Mouse (Mus musculus): Measurements from ENCODE around the gene Ywhaq.

Ywhaq gene

DNA sequence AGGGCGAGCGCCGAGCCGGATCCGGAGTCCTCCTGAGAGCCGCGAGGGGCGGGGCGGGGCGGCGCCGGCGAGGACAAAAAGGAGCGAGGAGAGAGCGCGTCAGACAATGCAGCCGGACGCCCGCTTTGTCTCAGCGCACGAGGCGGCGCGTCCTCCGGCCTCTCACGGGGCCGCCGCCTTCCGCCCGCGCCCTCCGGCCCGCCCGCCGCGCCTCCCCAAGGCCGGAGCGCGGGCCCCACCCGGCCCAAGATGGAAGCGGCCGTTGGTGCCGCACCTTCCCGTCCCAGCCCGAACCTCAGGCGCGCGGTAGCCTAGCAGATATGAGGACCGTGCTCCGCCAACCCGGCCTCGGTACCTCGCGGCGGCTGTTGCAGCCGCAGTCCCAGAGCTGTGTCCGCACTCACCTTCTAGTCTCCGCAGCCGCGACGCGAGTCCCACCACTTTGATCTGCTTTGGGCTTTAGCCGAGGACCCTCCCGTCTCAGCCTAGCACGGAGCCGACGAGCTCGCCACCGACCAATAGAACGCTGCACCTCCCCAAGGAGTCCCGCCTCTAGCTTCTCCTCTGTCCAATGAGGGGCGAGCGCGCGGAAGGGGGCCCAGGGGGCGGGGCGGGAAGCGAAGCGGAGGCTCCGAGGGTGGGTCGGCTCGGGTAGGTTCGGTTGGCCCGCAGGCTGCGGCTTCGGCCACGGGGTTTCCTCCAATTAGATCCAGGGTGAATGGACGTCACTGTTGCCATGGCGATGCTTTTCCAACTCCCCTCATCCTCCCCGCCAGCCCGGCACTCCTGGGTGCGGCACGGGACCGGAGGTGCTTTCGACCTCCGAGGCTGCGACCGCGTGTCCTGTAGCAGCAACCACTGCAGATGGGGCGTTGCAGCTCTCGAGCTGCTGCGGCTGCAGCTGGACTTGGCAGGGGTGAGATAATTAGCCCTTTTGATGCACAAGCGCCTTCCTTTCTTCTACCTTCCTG is at the start of gene Ywhaq:
TSS of gene Ywhaq (minus strand) at position 538 of the 971 bp plus-strand sequence.
- DNase-seq (ENCODE audit: low spot score in 2 of 2): peak; percentile 91 to 93

- no peak for DNase-seq (ENCODE audit: low spot score in 2 of 2)
Observed at GRCm38 (mm10) chr12:21463448-21463891, 46.0 kb upstream of the Ywhaq start.

GRCm38 (mm10) chr12:21462658-21463057 is 45.2 kb upstream of the Ywhaq start:
- no peak for DNase-seq (ENCODE audit: low spot score in 2 of 2)

DNA sequence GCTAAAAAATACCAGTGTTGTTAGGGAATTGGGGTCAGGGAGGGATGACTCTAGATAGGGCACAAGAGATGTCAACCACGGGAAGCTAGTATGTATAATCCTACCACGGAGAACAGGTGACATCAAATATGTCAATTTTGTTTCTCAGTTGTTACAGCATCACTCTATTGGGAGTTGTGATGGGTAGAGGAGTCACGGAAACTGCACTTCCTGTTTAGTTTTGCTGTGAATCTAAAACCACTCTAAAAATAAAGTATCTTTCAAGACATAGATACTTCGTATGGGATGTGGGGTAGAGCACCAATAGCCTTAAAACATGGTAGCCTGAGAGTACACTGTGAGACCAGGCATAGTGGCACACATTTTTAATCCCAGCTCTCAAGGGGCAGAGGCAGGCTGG is 42.2 kb upstream of the Ywhaq start:
- no peak for DNase-seq (ENCODE audit: low spot score in 2 of 2)

DNA sequence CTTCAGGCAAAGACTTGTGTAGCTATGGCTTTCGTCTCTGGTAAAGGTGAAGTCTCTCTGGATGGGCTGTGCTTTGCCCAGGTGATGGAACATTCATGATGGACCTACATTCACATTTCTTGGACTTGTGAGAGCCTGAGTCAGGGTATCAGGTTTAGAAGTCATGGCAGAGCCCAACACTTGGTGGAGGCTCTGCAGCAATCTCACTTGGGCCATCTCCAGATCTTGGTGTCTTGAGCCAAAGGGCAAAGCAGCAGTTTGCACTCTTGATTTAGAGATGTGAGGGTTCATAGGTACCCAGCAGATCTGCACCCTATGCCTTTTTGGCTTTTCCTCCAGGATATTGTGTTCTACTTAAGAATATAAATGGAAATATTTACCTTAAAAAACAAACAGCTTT is 38.6 kb upstream of the Ywhaq start:
- DNase-seq (ENCODE audit: low spot score in 2 of 2): no peak

DNA sequence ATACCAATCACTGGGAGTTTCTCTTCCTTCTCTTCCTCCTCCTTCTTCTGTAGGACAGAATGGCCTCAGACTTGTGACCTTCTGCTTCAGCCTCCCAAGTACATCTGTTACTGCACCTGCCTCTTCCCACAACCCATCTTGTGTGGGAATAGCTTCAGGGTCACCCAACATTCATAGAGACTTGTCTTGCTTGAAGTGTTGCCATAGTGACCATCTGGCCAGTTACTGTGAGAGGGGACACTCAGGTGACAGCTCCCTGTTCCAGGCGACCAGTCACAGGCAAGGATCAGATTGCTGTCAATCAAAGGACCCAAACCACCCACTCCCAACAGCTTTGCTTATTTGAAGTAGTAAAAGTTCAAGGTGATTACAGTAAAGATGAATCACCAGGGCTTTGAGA is 34.3 kb upstream of the Ywhaq start:
- DNase-seq (ENCODE audit: low spot score in 2 of 2): no peak

GRCm38 (mm10) chr12:21451351-21451750 is 33.9 kb upstream of the Ywhaq start:
- DNase-seq (ENCODE audit: low spot score in 2 of 2): no peak

DNA sequence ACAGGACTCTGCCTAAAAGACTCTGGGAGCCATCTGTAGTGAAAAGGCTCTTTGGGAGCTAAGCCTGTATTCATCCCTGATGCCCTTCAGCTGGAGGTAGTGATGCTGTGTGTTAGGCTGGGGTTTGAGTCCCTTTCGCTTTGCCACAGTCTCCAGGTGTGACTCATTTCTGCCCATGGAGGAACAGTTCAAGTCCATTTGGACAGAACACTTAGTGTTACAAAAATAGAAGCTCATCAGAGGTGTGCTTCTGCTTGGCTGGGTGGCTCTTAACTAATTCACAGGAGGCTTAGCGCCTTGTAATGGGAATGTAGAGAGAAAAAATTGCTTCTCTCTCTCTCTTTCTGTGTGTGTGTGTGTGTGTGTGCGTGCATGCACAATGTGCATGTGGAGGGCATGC is 26.3 kb upstream of the Ywhaq start:
- no peak for DNase-seq (ENCODE audit: low spot score in 2 of 2)

DNA sequence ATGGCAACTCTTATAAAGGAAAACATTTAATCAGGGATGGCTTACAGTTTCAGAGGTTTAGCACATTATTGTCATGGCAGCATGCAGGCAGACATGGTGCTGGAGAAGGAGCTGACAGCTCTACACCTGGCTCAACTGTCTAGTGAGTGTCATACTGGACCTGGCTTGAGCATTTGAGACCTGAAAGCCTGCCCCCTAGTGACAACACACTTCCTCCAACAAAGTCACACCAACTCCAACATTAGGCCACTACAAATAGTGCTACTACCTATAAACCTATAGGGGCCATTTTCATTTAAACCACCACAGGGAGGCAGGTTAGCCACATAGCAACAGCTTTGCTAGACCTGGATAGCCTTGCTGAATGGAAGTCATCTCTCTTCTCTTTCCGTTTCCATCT is 24.4 kb upstream of the Ywhaq start:
- no peak for DNase-seq (ENCODE audit: low spot score in 2 of 2)

GRCm38 (mm10) chr12:21439428-21439827 is 22.0 kb upstream of the Ywhaq start:
- DNase-seq (ENCODE audit: low spot score in 2 of 2): no peak

- DNase-seq (ENCODE audit: low spot score in 2 of 2): no peak
Observed at GRCm38 (mm10) chr12:21438750-21439394, 21.4 kb upstream of the Ywhaq start.

DNA sequence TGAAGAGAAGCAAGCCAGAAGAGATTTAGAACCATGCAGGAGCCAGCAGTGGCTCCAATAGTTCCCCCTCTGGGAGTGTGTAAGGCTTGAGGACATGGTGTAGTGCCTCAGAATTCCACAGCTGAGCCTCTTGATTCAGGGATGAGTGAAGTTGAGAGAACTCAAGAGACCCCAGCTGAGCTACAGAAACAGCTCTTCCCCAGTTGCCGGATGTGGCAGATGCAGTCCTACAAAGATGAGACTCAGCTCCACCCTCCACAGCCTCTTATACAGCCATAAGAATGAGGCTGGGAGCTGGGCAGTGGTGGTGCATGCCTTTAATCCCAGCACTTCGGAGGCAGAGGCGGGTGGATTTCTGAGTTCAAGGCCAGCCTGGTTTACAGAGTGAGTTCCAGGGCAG is 20.9 kb upstream of the Ywhaq start:
- DNase-seq (ENCODE audit: low spot score in 2 of 2): no peak

DNA sequence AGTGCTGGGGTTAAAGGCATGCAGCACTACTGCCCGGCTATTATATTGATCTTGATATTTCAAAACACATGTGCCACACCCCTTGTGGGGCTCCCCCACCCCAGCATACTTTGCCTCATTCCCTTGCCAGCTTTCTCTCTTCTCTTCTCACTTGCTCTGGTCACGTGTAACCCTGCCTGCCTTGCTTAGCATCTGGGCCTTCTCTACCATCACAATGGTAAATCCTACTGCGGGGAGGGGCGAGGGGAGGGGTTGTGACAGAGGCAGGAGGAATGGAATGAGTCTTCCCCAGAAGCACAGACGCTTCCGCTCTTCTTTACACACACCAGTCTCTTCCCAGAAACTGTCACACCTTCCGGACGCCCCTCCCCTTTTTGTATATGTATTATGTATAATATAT is 14.5 kb upstream of the Ywhaq start:
- no peak for DNase-seq (ENCODE audit: low spot score in 2 of 2)

GRCm38 (mm10) chr12:21431039-21431438 is 13.6 kb upstream of the Ywhaq start:
- DNase-seq (ENCODE audit: low spot score in 2 of 2): peak in 1 of 2 experiments; percentile 21

DNA sequence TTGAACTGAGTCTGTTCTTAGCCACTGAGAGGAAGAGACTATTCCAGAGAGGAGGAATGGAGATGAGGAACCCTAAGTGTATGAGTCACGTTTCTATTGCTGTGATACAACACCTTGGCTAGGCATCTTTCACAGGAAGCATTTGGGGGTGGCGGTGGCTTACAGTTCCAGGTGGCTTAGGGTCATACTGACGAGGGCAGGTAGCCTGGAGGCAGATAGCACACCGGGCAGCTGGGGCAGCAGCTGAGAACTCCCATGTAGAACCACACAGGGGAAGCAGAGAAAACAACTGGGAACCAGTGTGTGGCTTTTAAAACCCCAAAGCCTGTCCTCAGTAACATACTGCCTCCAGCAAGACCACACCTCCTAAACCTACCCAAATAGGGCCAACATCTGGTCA is 12.7 kb upstream of the Ywhaq start:
- DNase-seq (ENCODE audit: low spot score in 2 of 2): no peak

DNA sequence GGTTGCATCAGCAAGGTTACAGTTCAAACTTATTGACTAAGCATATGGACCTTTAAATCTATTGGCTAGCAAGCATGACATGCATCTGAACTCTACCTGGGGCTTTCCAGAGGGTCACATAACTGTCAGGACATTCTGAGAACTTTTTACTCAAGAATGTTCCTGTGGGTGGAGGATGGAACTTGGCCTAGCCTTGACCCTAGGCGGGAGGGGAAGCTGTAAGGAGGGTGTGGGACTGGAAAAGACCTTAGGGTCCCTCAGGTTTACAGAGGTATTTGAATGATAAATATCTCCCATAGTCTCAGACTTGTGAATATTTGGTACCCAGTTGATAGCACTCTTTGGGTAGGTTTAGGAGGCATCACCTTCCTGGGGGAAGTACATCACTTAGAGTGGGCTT is 11.6 kb upstream of the Ywhaq start:
- DNase-seq (ENCODE audit: low spot score in 2 of 2): no peak

- DNase-seq (ENCODE audit: low spot score in 2 of 2): no peak
Observed at GRCm38 (mm10) chr12:21426065-21426940, 8.9 kb upstream of the Ywhaq start.

- no peak for DNase-seq (ENCODE audit: low spot score in 2 of 2)
Observed at GRCm38 (mm10) chr12:21424683-21425082, 7.2 kb upstream of the Ywhaq start.

DNA sequence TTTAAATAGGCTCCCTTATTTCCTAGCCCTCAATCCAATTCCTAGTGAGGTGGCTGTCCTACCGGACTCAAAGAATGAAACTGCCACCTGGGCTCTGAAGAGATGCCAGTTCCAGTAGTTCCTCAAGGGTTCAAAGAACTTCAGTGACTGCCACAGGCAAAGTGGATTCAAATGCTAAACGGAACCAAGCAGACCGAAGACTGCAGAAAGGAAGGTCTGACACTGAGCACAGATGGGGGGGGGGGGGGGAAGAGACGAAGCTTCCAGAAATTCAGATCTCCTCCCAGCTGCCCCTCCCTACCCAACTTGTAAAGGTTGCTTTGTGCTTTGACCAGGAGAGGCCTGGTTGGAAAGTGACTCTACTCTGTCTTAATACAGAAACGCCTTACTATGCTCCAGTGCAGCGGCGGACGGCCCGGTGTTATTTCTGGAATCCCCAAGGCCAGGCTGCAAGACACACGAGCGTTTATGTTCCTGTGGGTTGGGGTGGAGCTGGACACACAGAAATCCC is 1.2 kb upstream of the Ywhaq start:
- DNase-seq (ENCODE audit: low spot score in 2 of 2): no peak

DNA sequence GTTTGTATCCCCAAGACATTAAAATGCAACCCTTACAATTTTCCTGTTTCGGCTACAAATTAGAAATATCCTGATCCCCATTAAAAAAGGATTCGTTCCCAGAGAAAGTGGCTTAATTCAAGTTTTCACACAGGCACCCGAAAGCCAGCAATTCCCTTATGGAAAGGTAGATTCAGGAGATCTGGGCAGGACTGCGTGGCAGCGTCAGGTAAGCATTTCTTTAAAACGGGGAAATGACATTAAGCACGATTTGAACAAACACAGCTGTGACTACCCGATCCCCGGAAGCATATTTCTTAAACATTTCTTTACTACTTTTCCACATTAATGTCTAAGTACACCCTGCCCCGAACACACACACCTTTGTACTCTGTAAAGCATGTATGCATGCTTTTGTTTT is 646 bp upstream of the Ywhaq start:
- no peak for DNase-seq (ENCODE audit: low spot score in 2 of 2)

- peak in 1 of 2 experiments; percentile 23 for DNase-seq (ENCODE audit: low spot score in 2 of 2)
Observed at GRCm38 (mm10) chr12:21416506-21416905, 931 bp downstream of the Ywhaq start.

GRCm38 (mm10) chr12:21410620-21411019 is 6.8 kb downstream of the Ywhaq start:
- DNase-seq (ENCODE audit: low spot score in 2 of 2): no peak

Measured in thymus, postnatal 10 days (tissue).